11 mouse cellular contexts compared by ENCODE assay signal in genomic region chr11:32061874-32062273, GRCm38 (mm10).
A peak's percentile ranks its signal among the peaks of the same experiment; 100 is the strongest.
DNase-seq lines count a peak whose midpoint lies in the region; ATAC-seq and TF ChIP-seq lines count a peak whose summit lies in the region.
"Had no signal": no experiment of that assay in that cellular context is flagged by ENCODE, and none has a peak within 500 bp of the region (broad histone marks: within the 10 kb centered on the region; RNA-seq: fewer than 3 reads in every experiment).

No protein-coding gene starts in this region.

- peaks cover 34% of the 10 kb centered on the region for H3K36me3 ChIP-seq in thymus, adult 2 months (ENCODE audit: control insufficient read depth, insufficient read depth, low read length)
- H3K36me3 ChIP-seq: G1E; stomach, embryonic 15.5 days had no signal

- no peak overlapping the region for H3K4me3 ChIP-seq in thymus, adult 2 months (ENCODE audit: control insufficient read depth, insufficient read depth, low read length)
- H3K4me3 ChIP-seq: stomach, embryonic 15.5 days had no signal

- peak; percentile 63 for DNase-seq in layer of hippocampus, adult 11-12 months (ENCODE audit: low spot score)
- DNase-seq in layer of hippocampus, postnatal 25 days (ENCODE audit: extremely low spot score in 1 of 2, low spot score in 1 of 2): no peak
- peak; percentile 64 to 69 for DNase-seq in frontal cortex, postnatal 36 days (ENCODE audit: low spot score in 2 of 2)
- peak; percentile 61 to 86 for DNase-seq in left cerebral cortex, postnatal 14 days (ENCODE audit: low spot score in 2 of 2)
- DNase-seq in thymus, adult 2 months: peak; percentile 65
- DNase-seq in gastrocnemius, postnatal 25 days: no peak

- no peak for TF ChIP-seq CTCF in thymus, adult 2 months (IDR thresholded peaks at IDR 0.05; ENCODE audit: borderline replicate concordance, control insufficient read depth, extremely low read depth, insufficient read depth, low read length, poor library complexity)

- 28% methylated on average over 10 of the region's 10 CpGs for WGBS in thymus, adult 2 months

- ATAC-seq in granulocyte monocyte progenitor cell, adult 5-6 weeks (replicated peaks; ENCODE audit: poor library complexity, severe bottlenecking): no peak
- no peak for ATAC-seq in megakaryocyte-erythroid progenitor cell, adult 5-6 weeks (replicated peaks; ENCODE audit: low FRiP score, low TSS enrichment, poor library complexity, severe bottlenecking)

- no peaks in the 10 kb centered on the region for H3K27me3 ChIP-seq in thymus, adult 2 months (ENCODE audit: control insufficient read depth, insufficient read depth, low read length)
- H3K27me3 ChIP-seq: stomach, embryonic 15.5 days had no signal

- intact Hi-C loops in left cerebral cortex, postnatal 14 days (cut with DNase I): loop anchor here (5.0 kb wide), 1 partner anchor 60 kb away; the partner anchor contains the start of gene Nsg2

- peaks cover 23% of the 10 kb centered on the region for H3K4me1 ChIP-seq in thymus, adult 2 months (replicated peaks; ENCODE audit: control insufficient read depth, insufficient read depth, low read length)

- peak overlapping the region; percentile 23; the same call in 1 of the 2 replicates for H3K27ac ChIP-seq in thymus, adult 2 months (ENCODE audit: control insufficient read depth, insufficient read depth, low read length)
- H3K27ac ChIP-seq: macrophage; stomach, embryonic 15.5 days had no signal

- no peak for TF ChIP-seq POLR2A in thymus, adult 2 months (IDR thresholded peaks at IDR 0.05; ENCODE audit: control insufficient read depth, extremely low read depth, insufficient read depth, low read length, poor library complexity)

Comparison
In these comparisons a context has a peak if more than half of its experiments do, and no peak if none do; other contexts are left out.
1. DNase-seq: peak in layer of hippocampus, adult 11-12 months (single experiment), frontal cortex, postnatal 36 days (2 of 2), left cerebral cortex, postnatal 14 days (2 of 2) and thymus, adult 2 months (single experiment); none in layer of hippocampus, postnatal 25 days (0 of 2) and gastrocnemius, postnatal 25 days (single experiment).